Mouse (Mus musculus) limb, embryonic 14.5 days (tissue): ENCODE results near the gene Slc22a15. TPM values are rescaled to one million over a fixed set of nuclear protein-coding genes. Genes with fewer than 3 reads are reported as not detected.

Source experiments
- ATAC-seq: fragments of 200-750 bp; cut with Nextera tagmentation; 2 replicates; pipeline ENCODE4 v1.8.0; 2017; ENCODE audit warnings: low read depth, moderate number of reproducible peaks, moderate TSS enrichment; ENCODE audit not compliant: low FRiP score
- DNase-seq: peaks from one replicate; pipeline ENCODE4 v3.0.0-alpha.2; 2015; ENCODE audit warnings: low spot score
- H3K27ac ChIP-seq: fragments of 300-500 bp; sonication (generic); replicated peaks from 2 replicates; pipeline ENCODE4 v1.5.1; 2014; ENCODE audit warnings: low read depth, mild to moderate bottlenecking, low read length, moderate library complexity, mixed read lengths
- H3K27me3 ChIP-seq: fragments of 300-500 bp; sonication (generic); 2 replicates; pipeline ENCODE4 v1.6.1; 2014; ENCODE audit warnings: low read length, mixed read lengths; ENCODE audit not compliant: control insufficient read depth, insufficient read depth
- H3K36me3 ChIP-seq: fragments of 300-500 bp; sonication (generic); 2 replicates; pipeline ENCODE4 v1.6.1; 2014; ENCODE audit warnings: mild to moderate bottlenecking, low read length, moderate library complexity, mixed read lengths; ENCODE audit not compliant: control insufficient read depth, insufficient read depth
- H3K4me1 ChIP-seq: fragments of 300-500 bp; sonication (generic); 2 replicates; pipeline ENCODE4 v1.6.1; 2014; ENCODE audit warnings: antibody characterized with exemption, low read length, mixed read lengths; ENCODE audit not compliant: control insufficient read depth, insufficient read depth
- H3K4me2 ChIP-seq: fragments of 300-500 bp; sonication (generic); replicated peaks from 2 replicates; pipeline ENCODE4 v1.6.1; 2014; ENCODE audit warnings: low read depth, mild to moderate bottlenecking, low read length, moderate library complexity; ENCODE audit not compliant: severe bottlenecking
- H3K4me3 ChIP-seq: fragments of 300-500 bp; sonication (generic); replicated peaks from 2 replicates; pipeline ENCODE4 v1.5.1; 2014; ENCODE audit warnings: low read length
- H3K9ac ChIP-seq: fragments of 300-500 bp; sonication (generic); 2 replicates; pipeline ENCODE4 v1.6.1; 2014; ENCODE audit warnings: mild to moderate bottlenecking, low read depth, low read length, moderate library complexity; ENCODE audit not compliant: severe bottlenecking
- H3K9me3 ChIP-seq: fragments of 300-500 bp; sonication (generic); 2 replicates; pipeline ENCODE4 v1.6.1; 2016; ENCODE audit warnings: low read length; ENCODE audit not compliant: control insufficient read depth
- POLR2A ChIP-seq: fragments of 200-500 bp; IDR thresholded peaks from 2 replicates; pipeline ENCODE4 v1.8.0; 2012; ENCODE audit warnings: inconsistent platforms, mild to moderate bottlenecking, moderate library complexity, borderline replicate concordance; ENCODE audit not compliant: insufficient read depth, insufficient read length; ENCODE audit errors: extremely low read depth
- WGBS: fragments of 180-500 bp; shearing (Covaris S2); extraction: QIAGEN DNeasy Blood & Tissue Kit; methylation state at CpG from one replicate; pipeline ENCODE4 v1.1.7; 2014; 5-methylcytosine and 5-hydroxymethylcytosine counted together
- polyA plus RNA-seq, 2 experiments: library from polyadenylated mRNA; depleted of rRNA in 1 of 2; stranded (reverse) in 1 of 2; unstranded in 1 of 2; fragments of >200 nt; fragmentation: Nextera tagmentation in 1 of 2; extraction: Ambion mirVana in 1 of 2; gene quantifications; 2 replicates each; pipeline versions ENCODE4 v1.2.1 to v1.2.3; 2012 to 2014

The Slc22a15 gene
- polyA plus RNA-seq, 2 experiments = 5.8 to 11.5 TPM

- no peak overlapping the region for H3K4me2 ChIP-seq
- no peaks in the 10 kb centered on the region for H3K27me3 ChIP-seq
- H3K4me1 ChIP-seq = no peaks in the 10 kb centered on the region
- ATAC-seq (no peak), DNase-seq (no peak)
- H3K36me3 ChIP-seq = peaks cover 25% of the 10 kb centered on the region
- no peak overlapping the region for H3K27ac ChIP-seq
- H3K9me3 ChIP-seq = no peaks in the 10 kb centered on the region
- no peak overlapping the region for H3K4me3 ChIP-seq
- no peak for TF ChIP-seq POLR2A
- H3K9ac ChIP-seq = no peak overlapping the region
- 67% methylated on average over 4 of the region's 4 CpGs for WGBS
Measured at GRCm38 (mm10) chr3:101867001-101867421, 57.2 kb downstream of the Slc22a15 start.

- Histone ChIP-seq H3K27ac (no peak overlapping the region), H3K9me3 (no peaks in the 10 kb centered on the region), H3K4me1 (no peaks in the 10 kb centered on the region), H3K4me3 (no peak overlapping the region), H3K27me3 (no peaks in the 10 kb centered on the region), H3K9ac (no peak overlapping the region), H3K4me2 (no peak overlapping the region), H3K36me3 (peaks cover 40% of the 10 kb centered on the region; the same call in 1 of the 2 replicates)
- DNase-seq (no peak), ATAC-seq (no peak)
- 78% methylated on average over 3 of the region's 3 CpGs for WGBS
- no peak for TF ChIP-seq POLR2A
Measured at GRCm38 (mm10) chr3:101861856-101862255, 62.4 kb downstream of the Slc22a15 start.

- no peak for TF ChIP-seq POLR2A
- no peaks in the 10 kb centered on the region for H3K27me3 ChIP-seq
- H3K9me3 ChIP-seq = no peaks in the 10 kb centered on the region
- 70% methylated on average over 7 of the region's 7 CpGs for whole genome bisulfite sequencing
- no peak overlapping the region for H3K4me3 ChIP-seq
- no peak overlapping the region for H3K27ac ChIP-seq
- DNase-seq (no peak), ATAC-seq (no peak)
- H3K4me2 ChIP-seq = no peak overlapping the region
- no peaks in the 10 kb centered on the region for H3K4me1 ChIP-seq
- peaks cover 40% of the 10 kb centered on the region; the same call in 1 of the 2 replicates for H3K36me3 ChIP-seq
- H3K9ac ChIP-seq = no peak overlapping the region
Measured at GRCm38 (mm10) chr3:101860151-101860550, 64.1 kb downstream of the Slc22a15 start.

GRCm38 (mm10) chr3:101859740-101860139 is 64.5 kb downstream of the Slc22a15 start:
- H3K9me3 ChIP-seq = no peaks in the 10 kb centered on the region
- H3K9ac ChIP-seq = no peak overlapping the region
- ATAC-seq = no peak
- no peak for TF ChIP-seq POLR2A
- no peaks in the 10 kb centered on the region for H3K27me3 ChIP-seq
- H3K4me3 ChIP-seq = no peak overlapping the region
- no peak overlapping the region for H3K4me2 ChIP-seq
- no peak for DNase-seq
- WGBS = 83% methylated on average over 7 of the region's 7 CpGs
- peaks cover 40% of the 10 kb centered on the region; the same call in 1 of the 2 replicates for H3K36me3 ChIP-seq
- no peak overlapping the region for H3K27ac ChIP-seq
- no peaks in the 10 kb centered on the region for H3K4me1 ChIP-seq

GRCm38 (mm10) chr3:101854075-101854474 is 70.2 kb downstream of the Slc22a15 start:
- Histone ChIP-seq H3K9me3 (no peaks in the 10 kb centered on the region), H3K4me3 (no peak overlapping the region), H3K4me1 (no peaks in the 10 kb centered on the region), H3K36me3 (0 out of 2 replicates have a peak, but pooled peaks cover under 1% of the 10 kb centered on the region), H3K4me2 (no peak overlapping the region), H3K9ac (no peak overlapping the region), H3K27ac (no peak overlapping the region), H3K27me3 (no peaks in the 10 kb centered on the region)
- TF ChIP-seq POLR2A = no peak
- ATAC-seq = no peak
- no peak for DNase-seq
- WGBS = 60% methylated on average over 1 of the region's 1 CpGs

GRCm38 (mm10) chr3:101851363-101851762 is 72.9 kb downstream of the Slc22a15 start:
- no peak for DNase-seq

More at GRCm38 (mm10) chr3:101851363-101851762, 72.9 kb downstream of the Slc22a15 start:
- no peak for ATAC-seq
- H3K4me2 ChIP-seq = no peak overlapping the region
- no peak overlapping the region for H3K9ac ChIP-seq
- TF ChIP-seq POLR2A = no peak
- no peak overlapping the region for H3K27ac ChIP-seq
- no peak overlapping the region for H3K4me3 ChIP-seq
- no peaks in the 10 kb centered on the region for H3K9me3 ChIP-seq
- 57% methylated on average over 6 of the region's 6 CpGs for whole genome bisulfite sequencing
- H3K27me3 ChIP-seq = no peaks in the 10 kb centered on the region
- peaks cover under 1% of the 10 kb centered on the region; the same call in 1 of the 2 replicates for H3K4me1 ChIP-seq
- H3K36me3 ChIP-seq = no peaks in the 10 kb centered on the region
